Mouse (Mus musculus): ENCODE measurements at regions not wholly inside any gene's neighbourhood (a gene's known extent, or its start where the extent isn't known, plus 50 kb on each side); places are given as distances from the start of the nearest gene placed in this dataset.

- ATAC-seq (ENCODE audit: low FRiP score, low TSS enrichment) = no peak
- no peaks in the 10 kb centered on the region; the same call in 1 of the 2 replicates for H3K9me3 ChIP-seq (ENCODE audit: control insufficient read depth, low read length)
- no peaks in the 10 kb centered on the region for H3K27me3 ChIP-seq (ENCODE audit: control insufficient read depth, insufficient read depth, low read length)
- WGBS = 63% methylated on average over 10 of the region's 10 CpGs
- H3K9ac ChIP-seq (ENCODE audit: low read depth, low read length) = no peak overlapping the region
- no peaks in the 10 kb centered on the region for H3K36me3 ChIP-seq (ENCODE audit: control insufficient read depth, insufficient read depth, low read length)
- no peak overlapping the region for H3K27ac ChIP-seq (ENCODE audit: low read depth, low read length)
- no peak overlapping the region for H3K4me2 ChIP-seq (replicated peaks; ENCODE audit: low read depth, low read length)
- no peak overlapping the region for H3K4me3 ChIP-seq (ENCODE audit: low read length)
- H3K4me1 ChIP-seq (ENCODE audit: control insufficient read depth, insufficient read depth, low read length) = peaks cover 3% of the 10 kb centered on the region; the same call in 1 of the 2 replicates
These were observed 96.4 kb downstream of the Ackr3 start for GRCm38 (mm10) chr1:90300229-90300628.

- Histone ChIP-seq H3K9ac (ENCODE audit: low read depth, low read length) (no peak overlapping the region), H3K4me1 (ENCODE audit: control insufficient read depth, insufficient read depth, low read length) (no peaks in the 10 kb centered on the region), H3K9me3 (ENCODE audit: control insufficient read depth, low read length) (no peaks in the 10 kb centered on the region; the same call in 1 of the 2 replicates), H3K4me2 (replicated peaks; ENCODE audit: low read depth, low read length) (no peak overlapping the region), H3K27me3 (ENCODE audit: control insufficient read depth, insufficient read depth, low read length) (no peaks in the 10 kb centered on the region), H3K27ac (ENCODE audit: low read depth, low read length) (no peak overlapping the region), H3K36me3 (ENCODE audit: control insufficient read depth, insufficient read depth, low read length) (no peaks in the 10 kb centered on the region), H3K4me3 (ENCODE audit: low read length) (no peak overlapping the region)
- 49% methylated on average over 7 of the region's 7 CpGs for WGBS
- no peak for ATAC-seq (ENCODE audit: low FRiP score, low TSS enrichment)
These were observed 100.6 kb downstream of the Ackr3 start for GRCm38 (mm10) chr1:90304331-90304730.

GRCm38 (mm10) chr1:90311016-90311415 lies 107.2 kb downstream of the Ackr3 start:
- Histone ChIP-seq H3K4me1 (ENCODE audit: control insufficient read depth, insufficient read depth, low read length) (no peaks in the 10 kb centered on the region; the same call in none of the 2 replicates), H3K4me2 (replicated peaks; ENCODE audit: low read depth, low read length) (no peak overlapping the region), H3K9ac (ENCODE audit: low read depth, low read length) (no peak overlapping the region), H3K27me3 (ENCODE audit: control insufficient read depth, insufficient read depth, low read length) (no peaks in the 10 kb centered on the region), H3K9me3 (ENCODE audit: control insufficient read depth, low read length) (no peaks in the 10 kb centered on the region), H3K27ac (ENCODE audit: low read depth, low read length) (peak overlapping the region; percentile 8; the same call in 1 of the 2 replicates), H3K4me3 (ENCODE audit: low read length) (no peak overlapping the region), H3K36me3 (ENCODE audit: control insufficient read depth, insufficient read depth, low read length) (no peaks in the 10 kb centered on the region)
- 68% methylated on average over 3 of the region's 3 CpGs for WGBS
- no peak for ATAC-seq (ENCODE audit: low FRiP score, low TSS enrichment)

- Histone ChIP-seq H3K36me3 (ENCODE audit: control insufficient read depth, insufficient read depth, low read length) (no peaks in the 10 kb centered on the region), H3K27ac (ENCODE audit: low read depth, low read length) (no peak overlapping the region), H3K27me3 (ENCODE audit: control insufficient read depth, insufficient read depth, low read length) (no peaks in the 10 kb centered on the region), H3K4me1 (ENCODE audit: control insufficient read depth, insufficient read depth, low read length) (no peaks in the 10 kb centered on the region; the same call in none of the 2 replicates), H3K9me3 (ENCODE audit: control insufficient read depth, low read length) (no peaks in the 10 kb centered on the region), H3K4me2 (replicated peaks; ENCODE audit: low read depth, low read length) (no peak overlapping the region), H3K4me3 (ENCODE audit: low read length) (no peak overlapping the region), H3K9ac (ENCODE audit: low read depth, low read length) (no peak overlapping the region)
- WGBS = 59% methylated on average over 8 of the region's 8 CpGs
- no peak for ATAC-seq (ENCODE audit: low FRiP score, low TSS enrichment)
These were observed 108.1 kb downstream of the Ackr3 start for GRCm38 (mm10) chr1:90311649-90312442.

GRCm38 (mm10) chr1:90313750-90314359 lies 110.1 kb downstream of the Ackr3 start:
- Histone ChIP-seq H3K9ac (ENCODE audit: low read depth, low read length) (no peak overlapping the region), H3K4me3 (ENCODE audit: low read length) (no peak overlapping the region), H3K27ac (ENCODE audit: low read depth, low read length) (no peak overlapping the region), H3K9me3 (ENCODE audit: control insufficient read depth, low read length) (no peaks in the 10 kb centered on the region), H3K36me3 (ENCODE audit: control insufficient read depth, insufficient read depth, low read length) (no peaks in the 10 kb centered on the region), H3K4me2 (replicated peaks; ENCODE audit: low read depth, low read length) (no peak overlapping the region), H3K27me3 (ENCODE audit: control insufficient read depth, insufficient read depth, low read length) (no peaks in the 10 kb centered on the region), H3K4me1 (ENCODE audit: control insufficient read depth, insufficient read depth, low read length) (no peaks in the 10 kb centered on the region; the same call in none of the 2 replicates)
- ATAC-seq (ENCODE audit: low FRiP score, low TSS enrichment) = no peak
- WGBS = 88% methylated on average over 12 of the region's 12 CpGs

GRCm38 (mm10) chr1:90317902-90318301 lies 114.1 kb downstream of the Ackr3 start:
- Histone ChIP-seq H3K9ac (ENCODE audit: low read depth, low read length) (no peak overlapping the region), H3K4me2 (replicated peaks; ENCODE audit: low read depth, low read length) (no peak overlapping the region), H3K36me3 (ENCODE audit: control insufficient read depth, insufficient read depth, low read length) (no peaks in the 10 kb centered on the region), H3K27me3 (ENCODE audit: control insufficient read depth, insufficient read depth, low read length) (no peaks in the 10 kb centered on the region), H3K27ac (ENCODE audit: low read depth, low read length) (no peak overlapping the region), H3K4me3 (ENCODE audit: low read length) (no peak overlapping the region), H3K9me3 (ENCODE audit: control insufficient read depth, low read length) (no peaks in the 10 kb centered on the region), H3K4me1 (ENCODE audit: control insufficient read depth, insufficient read depth, low read length) (no peaks in the 10 kb centered on the region)
- 76% methylated on average over 6 of the region's 6 CpGs for WGBS
- ATAC-seq (ENCODE audit: low FRiP score, low TSS enrichment) = no peak

- no peaks in the 10 kb centered on the region for H3K36me3 ChIP-seq (ENCODE audit: control insufficient read depth, insufficient read depth, low read length)
- H3K4me2 ChIP-seq (replicated peaks; ENCODE audit: low read depth, low read length) = no peak overlapping the region
- no peak for ATAC-seq (ENCODE audit: low FRiP score, low TSS enrichment)
- H3K9me3 ChIP-seq (ENCODE audit: control insufficient read depth, low read length) = no peaks in the 10 kb centered on the region
- 82% methylated on average over 9 of the region's 9 CpGs for WGBS
- H3K9ac ChIP-seq (ENCODE audit: low read depth, low read length) = no peak overlapping the region
- H3K4me1 ChIP-seq (ENCODE audit: control insufficient read depth, insufficient read depth, low read length) = no peaks in the 10 kb centered on the region
- H3K4me3 ChIP-seq (ENCODE audit: low read length) = no peak overlapping the region
- H3K27ac ChIP-seq (ENCODE audit: low read depth, low read length) = no peak overlapping the region
- H3K27me3 ChIP-seq (ENCODE audit: control insufficient read depth, insufficient read depth, low read length) = no peaks in the 10 kb centered on the region
These were observed 114.7 kb downstream of the Ackr3 start for GRCm38 (mm10) chr1:90318502-90318901.

GRCm38 (mm10) chr1:90320518-90320917 lies 116.7 kb downstream of the Ackr3 start:
- Histone ChIP-seq H3K27ac (ENCODE audit: low read depth, low read length) (no peak overlapping the region), H3K4me2 (replicated peaks; ENCODE audit: low read depth, low read length) (no peak overlapping the region), H3K4me1 (ENCODE audit: control insufficient read depth, insufficient read depth, low read length) (0 out of 2 replicates have a peak, but pooled peaks cover 5% of the 10 kb centered on the region), H3K9ac (ENCODE audit: low read depth, low read length) (no peak overlapping the region), H3K27me3 (ENCODE audit: control insufficient read depth, insufficient read depth, low read length) (no peaks in the 10 kb centered on the region), H3K9me3 (ENCODE audit: control insufficient read depth, low read length) (no peaks in the 10 kb centered on the region), H3K4me3 (ENCODE audit: low read length) (no peak overlapping the region), H3K36me3 (ENCODE audit: control insufficient read depth, insufficient read depth, low read length) (no peaks in the 10 kb centered on the region)
- no peak for ATAC-seq (ENCODE audit: low FRiP score, low TSS enrichment)
- 58% methylated on average over 9 of the region's 9 CpGs for WGBS

- 87% methylated on average over 8 of the region's 8 CpGs for WGBS
- H3K27me3 ChIP-seq (ENCODE audit: control insufficient read depth, insufficient read depth, low read length) = no peaks in the 10 kb centered on the region
These were observed 117.7 kb downstream of the Ackr3 start for GRCm38 (mm10) chr1:90321501-90321900.

More at GRCm38 (mm10) chr1:90321501-90321900, 117.7 kb downstream of the Ackr3 start:
- Histone ChIP-seq H3K36me3 (ENCODE audit: control insufficient read depth, insufficient read depth, low read length) (no peaks in the 10 kb centered on the region), H3K4me2 (replicated peaks; ENCODE audit: low read depth, low read length) (no peak overlapping the region), H3K27ac (ENCODE audit: low read depth, low read length) (no peak overlapping the region), H3K4me3 (ENCODE audit: low read length) (no peak overlapping the region), H3K9me3 (ENCODE audit: control insufficient read depth, low read length) (no peaks in the 10 kb centered on the region), H3K4me1 (ENCODE audit: control insufficient read depth, insufficient read depth, low read length) (0 out of 2 replicates have a peak, but pooled peaks cover 8% of the 10 kb centered on the region), H3K9ac (ENCODE audit: low read depth, low read length) (no peak overlapping the region)
- no peak for ATAC-seq (ENCODE audit: low FRiP score, low TSS enrichment)
